Mouse (Mus musculus) heart, embryonic 11.5 days (tissue): ENCODE results near the gene Eif2b3. TPM values are rescaled to one million over a fixed set of nuclear protein-coding genes. Genes with fewer than 3 reads are reported as not detected.

Source experiments
- ATAC-seq: fragments of 200-750 bp; cut with Nextera tagmentation; replicated peaks from 2 replicates; pipeline ENCODE4 v1.8.0; 2017; ENCODE audit warnings: moderate library complexity; ENCODE audit not compliant: insufficient number of reproducible peaks, low FRiP score, low TSS enrichment
- H3K27ac ChIP-seq: fragments of 300-500 bp; sonication (generic); 2 replicates; pipeline ENCODE4 v1.5.1; 2014; ENCODE audit warnings: mild to moderate bottlenecking, low read depth, low read length
- H3K27me3 ChIP-seq: fragments of 300-500 bp; sonication (generic); 2 replicates; pipeline ENCODE4 v1.6.1; 2014; ENCODE audit warnings: mild to moderate bottlenecking, low read length, mixed read lengths; ENCODE audit not compliant: control insufficient read depth, insufficient read depth
- H3K36me3 ChIP-seq: fragments of 300-500 bp; sonication (generic); 2 replicates; pipeline ENCODE4 v1.6.1; 2014; ENCODE audit warnings: mild to moderate bottlenecking, low read length, moderate library complexity, mixed read lengths; ENCODE audit not compliant: control insufficient read depth, insufficient read depth
- H3K4me1 ChIP-seq: fragments of 300-500 bp; sonication (generic); 2 replicates; pipeline ENCODE4 v1.6.1; 2014; ENCODE audit warnings: low read length; ENCODE audit not compliant: control insufficient read depth, insufficient read depth
- H3K4me2 ChIP-seq: fragments of 300-500 bp; sonication (generic); 2 replicates; pipeline ENCODE4 v1.6.1; 2014; ENCODE audit warnings: mild to moderate bottlenecking, moderate library complexity
- H3K4me3 ChIP-seq: fragments of 300-500 bp; sonication (generic); 2 replicates; pipeline ENCODE4 v1.5.1; 2014; ENCODE audit warnings: low read depth, low read length
- H3K9ac ChIP-seq: fragments of 300-500 bp; sonication (generic); 2 replicates; pipeline ENCODE4 v1.6.1; 2014; ENCODE audit warnings: mild to moderate bottlenecking, low read depth, low read length, moderate library complexity
- H3K9me3 ChIP-seq: fragments of 300-500 bp; sonication (generic); replicated peaks from 2 replicates; pipeline ENCODE4 v1.6.1; 2016; ENCODE audit warnings: low read length; ENCODE audit not compliant: control insufficient read depth
- WGBS: fragments of 180-500 bp; shearing (Covaris S2); extraction: QIAGEN DNeasy Blood & Tissue Kit; methylation state at CpG from one replicate; pipeline ENCODE4 v1.1.7; 2014; ENCODE audit not compliant: insufficient replicate concordance; 5-methylcytosine and 5-hydroxymethylcytosine counted together
- polyA plus RNA-seq: library from polyadenylated mRNA; unstranded; fragments of >200 nt; fragmentation: Nextera tagmentation; extraction: Ambion mirVana; gene quantifications from 2 replicates; pipeline ENCODE4 v1.2.1, GENCODE M21; 2014

The Eif2b3 gene
- polyA plus RNA-seq, 1 experiment from 2014 or later: 36.9 TPM

DNA sequence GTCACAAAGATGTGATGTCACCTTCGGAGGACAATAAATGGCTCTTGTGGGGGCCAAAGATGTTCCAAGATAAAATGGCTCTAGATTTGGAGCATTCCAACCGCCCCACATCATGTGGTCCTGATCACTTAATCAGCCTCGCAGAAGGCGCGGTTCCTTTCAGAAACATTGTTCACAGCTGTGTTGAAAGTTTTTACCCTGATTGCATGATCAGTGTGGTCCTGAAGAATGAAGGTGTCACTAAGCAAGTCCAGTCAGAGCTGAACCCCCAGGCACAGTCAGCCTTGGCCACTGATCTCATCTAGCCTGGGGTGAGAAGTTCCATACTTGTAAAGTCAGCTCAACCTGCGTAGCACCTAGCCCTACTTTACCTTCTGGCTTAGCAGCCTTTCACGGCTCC is 98.7 kb downstream of the Eif2b3 start:
- 87% methylated on average over 7 of the region's 7 CpGs for WGBS
- H3K27me3 ChIP-seq: no peaks in the 10 kb centered on the region
- H3K4me2 ChIP-seq: no peak overlapping the region
- H3K27ac ChIP-seq: no peak overlapping the region
- ATAC-seq: no peak
- H3K9ac ChIP-seq: no peak overlapping the region
- H3K9me3 ChIP-seq: no peaks in the 10 kb centered on the region
- 0 out of 2 replicates have a peak, but pooled peaks cover 4% of the 10 kb centered on the region for H3K4me1 ChIP-seq
- H3K36me3 ChIP-seq: no peaks in the 10 kb centered on the region
- H3K4me3 ChIP-seq: no peak overlapping the region

DNA sequence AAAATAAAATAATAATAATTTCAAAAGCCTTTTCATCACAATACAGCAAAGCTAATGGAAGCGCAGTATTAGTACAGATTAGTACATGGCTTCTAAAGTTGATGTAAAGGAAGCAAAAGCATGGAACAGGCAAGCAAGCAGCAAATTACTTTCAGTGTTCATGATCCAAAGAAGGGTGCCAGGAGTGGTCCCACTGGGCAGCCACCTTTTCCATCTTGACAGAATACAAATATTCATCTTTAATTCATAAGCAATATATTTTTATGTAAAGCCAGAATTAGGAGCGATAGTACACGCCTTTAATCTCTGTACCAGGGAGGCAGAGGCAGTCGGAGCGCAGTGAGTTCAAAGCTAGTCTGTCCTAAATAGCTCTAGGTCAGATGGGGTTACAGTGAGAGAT is 100.4 kb downstream of the Eif2b3 start:
- no peak for ATAC-seq
- H3K9ac ChIP-seq: peak overlapping the region; percentile 83
- peak overlapping the region; percentile 54 for H3K4me3 ChIP-seq
- WGBS: 70% methylated on average over 5 of the region's 5 CpGs
- no peaks in the 10 kb centered on the region for H3K27me3 ChIP-seq
- peaks cover 8% of the 10 kb centered on the region; the same call in 1 of the 2 replicates for H3K4me1 ChIP-seq
- no peaks in the 10 kb centered on the region for H3K36me3 ChIP-seq
- peak overlapping the region; percentile 100 for H3K4me2 ChIP-seq
- peak overlapping the region; percentile 89; the same call in 1 of the 2 replicates for H3K27ac ChIP-seq
- no peaks in the 10 kb centered on the region for H3K9me3 ChIP-seq

DNA sequence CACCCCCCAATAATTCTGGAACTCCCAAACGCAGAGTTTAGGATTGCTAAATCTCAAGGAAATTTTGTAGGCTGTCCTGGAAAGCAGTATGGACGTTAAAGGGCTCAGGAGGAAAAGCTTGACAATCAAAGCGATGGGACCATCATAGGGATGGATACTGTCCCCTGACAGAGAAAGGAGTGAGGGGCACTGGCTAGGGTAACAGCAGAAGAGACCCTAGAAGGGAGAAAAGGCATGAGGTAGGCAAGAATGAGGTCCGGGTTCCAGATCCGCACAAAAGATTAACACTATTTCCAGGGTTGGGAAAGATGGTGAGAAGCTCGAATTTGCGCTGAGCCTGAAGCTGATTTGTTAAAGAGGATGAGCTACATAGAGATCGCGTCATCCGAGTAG is 100.8 kb downstream of the Eif2b3 start:
- 6% methylated on average over 10 of the region's 10 CpGs for WGBS

DNA sequence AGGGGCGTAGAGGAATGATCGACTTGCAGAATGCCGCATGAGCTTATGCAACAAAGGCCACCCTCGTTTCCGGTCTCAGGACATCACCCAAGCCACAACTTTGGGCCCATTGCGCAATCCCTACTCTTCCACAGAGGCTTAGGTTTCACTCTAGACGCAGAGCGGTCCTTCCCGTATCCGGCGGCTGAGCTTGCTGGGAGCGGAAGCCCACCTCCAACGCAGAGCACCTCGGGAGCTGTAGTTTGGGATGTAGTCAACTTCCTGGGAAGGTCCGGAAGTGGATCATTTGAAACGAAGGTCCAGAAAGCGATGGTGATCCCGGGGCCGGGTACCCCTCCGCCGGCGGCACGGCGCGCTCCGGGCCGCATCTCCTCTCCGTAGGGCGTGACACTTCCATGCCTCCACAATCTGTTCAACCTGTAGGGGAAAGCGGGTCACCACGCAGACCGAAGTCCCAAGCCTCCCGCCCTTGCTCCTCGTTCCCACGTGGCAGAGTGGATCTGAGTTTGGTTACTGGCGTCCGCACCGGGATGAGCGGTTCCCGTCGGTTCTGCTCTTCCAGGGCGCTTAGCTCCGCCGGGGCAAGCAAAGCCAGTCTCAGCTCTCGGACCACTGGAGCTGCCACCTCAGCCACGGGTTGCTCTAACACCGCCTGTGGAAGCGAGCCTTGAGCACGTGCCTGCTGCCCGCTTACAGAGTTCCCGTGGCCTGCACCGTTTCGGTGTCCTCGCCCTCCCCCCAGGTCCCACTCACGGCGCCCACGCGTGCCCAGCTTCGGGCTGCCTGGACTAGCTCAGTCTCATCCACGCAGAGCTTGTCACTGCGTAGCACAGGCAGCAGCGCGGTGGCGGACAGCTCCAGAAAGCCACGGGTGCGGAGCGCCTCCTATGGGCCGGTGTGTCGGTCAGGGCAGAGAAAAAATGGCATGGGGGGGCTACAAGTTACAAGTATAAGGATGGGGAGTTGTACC is 101.5 kb downstream of the Eif2b3 start:
- peak overlapping the region; percentile 89 for H3K27ac ChIP-seq
- peak overlapping the region; percentile 100 for H3K4me2 ChIP-seq
- no peaks in the 10 kb centered on the region for H3K9me3 ChIP-seq
- ATAC-seq: peak; percentile 89
- peak overlapping the region; percentile 54 for H3K4me3 ChIP-seq
- H3K4me1 ChIP-seq: peaks cover 17% of the 10 kb centered on the region
- H3K36me3 ChIP-seq: no peaks in the 10 kb centered on the region
- peak overlapping the region; percentile 83 for H3K9ac ChIP-seq
- WGBS: under 1% methylated on average over 69 of the region's 69 CpGs
- no peaks in the 10 kb centered on the region for H3K27me3 ChIP-seq

More for the DNA sequence above, 100.8 kb downstream of the Eif2b3 start:
- peaks cover 11% of the 10 kb centered on the region; the same call in 1 of the 2 replicates for H3K4me1 ChIP-seq
- H3K4me2 ChIP-seq: peak overlapping the region; percentile 100
- H3K27me3 ChIP-seq: no peaks in the 10 kb centered on the region
- no peaks in the 10 kb centered on the region for H3K36me3 ChIP-seq
- H3K9ac ChIP-seq: peak overlapping the region; percentile 83
- H3K9me3 ChIP-seq: no peaks in the 10 kb centered on the region
- no peak for ATAC-seq
- peak overlapping the region; percentile 89 for H3K27ac ChIP-seq
- peak overlapping the region; percentile 54 for H3K4me3 ChIP-seq

DNA sequence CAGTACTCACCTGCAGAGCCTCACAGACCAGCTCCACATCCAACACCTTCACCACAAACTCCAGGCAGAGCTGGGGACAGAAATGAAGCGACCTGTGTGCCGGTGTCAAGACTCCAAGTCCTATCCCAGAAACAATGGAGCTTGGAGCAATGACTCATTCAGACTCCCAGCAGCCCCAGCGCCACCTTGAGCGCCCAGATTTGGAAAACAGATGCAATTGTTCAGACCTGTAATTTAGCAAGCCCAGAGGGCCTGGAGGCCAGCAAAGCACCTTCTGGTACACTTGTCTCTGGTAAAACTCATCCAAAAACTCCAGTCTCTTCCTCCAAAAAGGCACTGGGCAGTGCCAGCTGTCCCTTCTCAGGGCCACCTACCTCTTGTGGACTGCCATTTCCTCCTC is 103.0 kb downstream of the Eif2b3 start:
- ATAC-seq: no peak
- H3K36me3 ChIP-seq: no peaks in the 10 kb centered on the region
- no peak overlapping the region for H3K4me3 ChIP-seq
- H3K27ac ChIP-seq: no peak overlapping the region
- H3K4me1 ChIP-seq: peaks cover 21% of the 10 kb centered on the region
- H3K27me3 ChIP-seq: no peaks in the 10 kb centered on the region
- no peaks in the 10 kb centered on the region for H3K9me3 ChIP-seq
- 80% methylated on average over 4 of the region's 4 CpGs for WGBS
- H3K4me2 ChIP-seq: no peak overlapping the region
- H3K9ac ChIP-seq: no peak overlapping the region

DNA sequence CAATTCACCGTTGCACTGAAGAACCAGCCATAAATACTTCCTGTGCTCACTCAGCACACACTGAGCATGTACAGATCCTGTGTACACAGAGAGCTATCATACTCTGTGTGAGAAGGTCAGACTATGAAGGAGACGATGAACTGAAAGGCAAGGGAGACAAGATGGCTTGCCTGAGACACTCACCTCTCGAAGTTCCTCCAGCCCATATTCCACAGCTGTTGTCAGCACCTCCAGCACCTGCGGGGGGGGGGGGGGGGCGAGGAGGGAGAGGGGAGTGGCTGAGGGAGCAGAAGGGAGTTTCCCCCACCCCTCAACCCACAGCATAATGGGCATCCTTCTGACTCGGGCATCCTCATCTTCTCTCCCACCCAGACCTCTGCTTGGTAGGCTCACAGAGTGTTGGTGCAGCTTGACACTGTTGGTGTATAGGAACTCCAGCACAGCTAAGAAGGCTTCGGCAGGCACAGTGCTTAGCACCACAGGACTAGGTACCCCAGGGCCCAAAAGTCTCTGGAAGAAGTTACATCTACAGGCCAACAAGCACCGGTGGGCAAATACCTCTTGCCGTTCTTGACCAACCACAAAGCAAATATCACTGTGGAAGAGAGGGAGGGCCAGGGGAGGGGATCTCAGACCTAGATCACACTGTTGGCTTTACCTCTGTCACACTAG is 104.5 kb downstream of the Eif2b3 start:
- Histone ChIP-seq H3K9ac (no peak overlapping the region), H3K27me3 (no peaks in the 10 kb centered on the region), H3K4me3 (no peak overlapping the region), H3K4me1 (peaks cover 21% of the 10 kb centered on the region), H3K27ac (no peak overlapping the region), H3K4me2 (no peak overlapping the region), H3K9me3 (no peaks in the 10 kb centered on the region), H3K36me3 (no peaks in the 10 kb centered on the region)
- ATAC-seq: no peak
- 79% methylated on average over 7 of the region's 9 CpGs for WGBS

DNA sequence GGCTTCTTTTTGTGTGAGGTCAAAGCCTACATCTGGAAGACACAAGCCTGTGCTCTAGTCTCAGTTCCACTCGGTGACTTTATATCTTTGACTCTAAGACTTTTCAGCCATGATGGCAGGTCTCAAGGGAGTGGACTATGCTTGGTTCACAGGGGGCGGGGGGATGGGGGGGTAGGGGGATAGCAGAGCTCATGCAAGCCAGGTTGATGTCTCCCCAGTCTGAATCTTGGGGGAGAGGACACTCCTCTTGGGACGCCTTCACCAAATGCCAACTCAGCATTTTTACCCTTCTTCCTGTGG is 105.0 kb downstream of the Eif2b3 start:
- H3K4me3 ChIP-seq: no peak overlapping the region
- H3K27ac ChIP-seq: no peak overlapping the region
- no peaks in the 10 kb centered on the region for H3K36me3 ChIP-seq
- WGBS: 71% methylated on average over 3 of the region's 3 CpGs
- no peaks in the 10 kb centered on the region for H3K9me3 ChIP-seq
- H3K9ac ChIP-seq: no peak overlapping the region
- H3K4me1 ChIP-seq: peaks cover 21% of the 10 kb centered on the region
- no peak for ATAC-seq
- H3K4me2 ChIP-seq: no peak overlapping the region
- no peaks in the 10 kb centered on the region for H3K27me3 ChIP-seq

DNA sequence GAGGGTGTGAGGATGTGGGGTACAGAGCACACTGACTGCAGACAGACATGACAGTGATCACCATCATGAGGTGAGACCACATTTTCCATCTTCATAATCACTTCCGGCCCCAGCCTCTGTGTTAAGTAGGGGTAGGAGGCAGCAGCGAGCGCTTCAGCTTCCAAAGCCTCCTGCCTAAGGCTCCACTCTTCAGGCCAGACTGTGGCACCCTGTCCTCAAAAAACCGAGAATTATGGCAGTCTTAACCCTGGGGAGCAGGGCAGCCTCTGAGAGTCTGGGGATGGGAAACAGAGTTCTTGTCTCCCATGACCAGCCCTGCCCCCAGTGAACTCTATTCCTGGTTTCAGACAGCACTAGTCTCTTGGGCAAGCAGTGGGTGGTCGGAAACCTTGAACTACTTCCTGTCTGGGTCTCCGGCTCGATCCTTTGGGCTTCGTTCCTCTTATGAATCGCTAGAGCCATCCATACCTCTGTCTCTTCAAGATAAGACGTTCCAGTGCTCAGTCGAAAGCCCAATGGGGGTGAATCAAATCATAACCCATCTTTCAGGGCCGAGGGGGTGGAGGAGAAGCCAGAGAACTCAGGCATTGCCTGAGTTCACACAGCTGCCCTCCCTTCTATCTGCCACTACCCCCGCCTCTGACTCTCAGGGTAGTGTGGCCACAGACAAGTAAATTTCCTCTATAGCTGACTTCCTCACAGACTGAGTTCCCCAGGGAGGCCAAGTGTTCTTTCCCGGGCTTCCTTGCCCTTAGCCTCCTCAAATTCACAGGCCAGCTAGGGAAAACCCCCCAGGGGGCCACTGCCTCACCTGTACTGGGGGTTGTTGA is 105.5 kb downstream of the Eif2b3 start:
- Histone ChIP-seq H3K9me3 (no peaks in the 10 kb centered on the region), H3K9ac (peak overlapping the region; percentile 56), H3K4me1 (peaks cover 20% of the 10 kb centered on the region), H3K27ac (peak overlapping the region; percentile 86), H3K4me3 (no peak overlapping the region), H3K4me2 (peak overlapping the region; percentile 16), H3K36me3 (no peaks in the 10 kb centered on the region), H3K27me3 (no peaks in the 10 kb centered on the region)
- ATAC-seq: no peak
- WGBS: 50% methylated on average over 14 of the region's 14 CpGs
